Mouse (Mus musculus) heart, postnatal 25 days (tissue): ENCODE measurements around the gene H3f3a. TPM values are rescaled to one million over a fixed set of nuclear protein-coding genes. Genes with fewer than 3 reads are reported as not detected.

Experiments
- DNase-seq: peaks from one replicate; pipeline ENCODE4 v3.0.0; 2022; ENCODE audit warnings: low spot score
- intact Hi-C: fragments of 180-260 bp; cut with DNase I; formaldehyde crosslinking; loops from one replicate; pipeline ENCODE4 v1.15.1; 2025
- total RNA-seq, 2 experiments: library from RNA; stranded (reverse); gene quantifications; 2 replicates each; pipeline ENCODE4 v1.2.3; 2021

Gene H3f3a
- total RNA-seq, 2 experiments from 2014 or later: 494 to 517 TPM

GRCm38 (mm10) chr1:180792814-180793213 lies 20.9 kb downstream of the H3f3a start:
- DNase-seq: no peak
- intact Hi-C loops: no loop called here

DNA sequence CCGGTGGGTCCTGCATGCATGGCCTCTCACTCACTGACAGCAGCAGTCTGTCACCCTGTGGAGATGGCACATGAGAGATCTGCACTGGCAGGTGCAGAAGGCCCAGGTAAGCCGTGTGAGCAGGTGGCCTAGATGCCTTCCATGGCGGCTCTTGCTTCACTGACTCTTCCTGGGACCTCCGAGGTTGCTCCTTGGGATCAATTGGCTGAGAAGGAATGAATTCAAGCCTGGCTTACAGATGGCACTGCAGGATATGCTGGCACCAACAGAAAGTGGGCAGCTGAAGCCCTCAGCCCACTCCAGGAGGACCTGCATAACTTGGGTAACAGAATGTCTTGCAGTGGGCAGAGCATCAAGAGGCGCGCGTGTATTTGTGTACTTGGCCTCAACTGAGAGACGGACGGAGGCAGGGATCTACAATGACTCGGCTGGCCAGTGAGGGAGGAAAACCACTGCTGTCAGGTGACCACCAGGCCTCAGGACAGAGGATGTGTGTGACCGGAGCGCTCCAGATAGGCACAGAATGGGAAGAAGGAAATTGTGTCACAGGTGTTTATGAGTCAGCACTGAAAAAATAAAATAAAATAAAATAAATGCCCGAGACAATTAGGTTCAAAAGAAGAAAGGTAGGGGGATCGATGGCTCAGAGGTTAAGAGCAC lies 21.8 kb downstream of the H3f3a start:
- DNase-seq: no peak
- intact Hi-C loops: no loop called here

DNA sequence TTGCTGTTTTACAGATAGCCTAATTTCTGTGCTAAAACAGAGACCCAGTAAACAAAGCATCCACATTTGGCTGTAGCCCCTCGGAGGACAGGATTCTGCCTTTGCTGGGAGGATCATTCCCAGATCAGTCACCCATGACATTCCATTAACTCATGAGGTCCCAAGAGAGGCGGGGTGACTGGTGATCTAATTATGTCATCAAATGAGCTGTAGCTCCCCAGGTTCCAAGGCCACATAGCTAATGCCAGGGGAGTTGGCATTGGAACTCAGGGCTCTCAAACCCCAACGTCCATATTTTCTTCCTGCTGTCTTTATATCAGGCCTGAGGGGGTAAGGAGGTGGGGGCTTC lies 30.2 kb downstream of the H3f3a start:
- no peak for DNase-seq
- intact Hi-C loops: no loop called here

- intact Hi-C loops: no loop called here
- no peak for DNase-seq
Measured at GRCm38 (mm10) chr1:180782906-180783579, 30.7 kb downstream of the H3f3a start.

DNA sequence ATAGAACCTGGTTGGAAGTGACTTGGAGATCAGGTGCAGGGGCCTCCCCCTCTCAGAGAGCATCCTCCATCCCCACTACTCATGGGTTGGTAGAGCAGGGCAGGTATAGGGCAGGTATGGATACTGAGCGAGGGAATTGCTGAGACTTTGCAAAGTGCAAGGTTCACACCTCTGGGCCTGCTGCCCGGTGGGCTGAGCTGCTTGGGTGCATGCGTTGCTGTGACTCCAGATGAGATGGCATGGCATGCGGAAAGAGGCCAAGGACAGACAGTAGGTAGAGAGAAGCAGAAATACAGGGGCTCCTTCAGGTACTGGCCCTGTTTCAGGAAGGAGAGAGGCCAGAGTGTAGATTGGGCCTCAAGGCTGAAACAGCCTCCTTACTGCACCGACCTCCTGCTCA lies 32.5 kb downstream of the H3f3a start:
- intact Hi-C loops: no loop called here
- no peak for DNase-seq

DNA sequence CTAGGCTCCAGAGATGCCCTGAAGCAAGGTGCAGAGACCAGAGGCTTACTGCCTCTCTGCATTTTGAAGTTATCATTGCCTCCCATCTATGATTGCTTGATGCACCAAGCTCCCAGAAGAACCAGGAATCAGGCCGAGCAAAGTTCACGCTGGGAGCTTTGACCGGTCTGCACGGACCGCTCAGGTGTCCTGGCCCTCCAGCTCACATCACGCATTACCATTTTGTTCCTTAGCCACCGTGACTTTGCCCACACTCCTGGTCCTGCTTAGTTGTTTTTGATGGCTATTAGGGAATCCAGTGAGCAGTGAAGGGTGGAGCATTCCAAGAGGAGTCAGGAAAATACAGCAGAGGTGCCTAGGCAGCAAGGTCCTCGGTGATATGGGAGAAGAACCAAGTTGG lies 33.5 kb downstream of the H3f3a start:
- intact Hi-C loops: no loop called here
- DNase-seq: no peak

GRCm38 (mm10) chr1:180778941-180779340 lies 34.8 kb downstream of the H3f3a start:
- no peak for DNase-seq
- intact Hi-C loops: loop anchor here (2.0 to 5.0 kb wide), 2 partner anchors 34 to 73 kb away; partner anchors contain the start of genes H3f3a and Sde2

DNA sequence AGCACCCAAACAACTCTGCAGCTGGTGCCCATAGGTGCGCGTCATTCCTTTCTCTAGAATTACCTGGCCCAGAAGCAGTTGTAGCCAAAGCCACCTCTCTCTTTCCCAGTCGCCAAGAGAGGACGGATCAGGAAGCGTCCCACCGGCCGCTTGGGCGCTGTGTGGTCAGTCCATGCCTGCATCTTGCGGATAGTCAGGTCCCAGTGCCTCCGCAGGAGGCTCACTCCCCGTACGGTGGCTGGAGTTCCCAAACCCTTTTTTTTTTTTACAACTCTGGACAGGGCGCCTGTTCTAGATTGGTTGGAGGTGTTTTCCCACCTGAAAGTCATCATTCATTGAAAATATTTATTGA lies 35.4 kb downstream of the H3f3a start:
- intact Hi-C loops: loop anchor here (2.0 to 5.0 kb wide), 2 partner anchors 34 to 74 kb away; partner anchors contain the start of genes H3f3a and Sde2
- DNase-seq: no peak

GRCm38 (mm10) chr1:180777660-180778402 lies 35.9 kb downstream of the H3f3a start:
- intact Hi-C loops: loop anchor here (2.0 to 5.0 kb wide), 2 partner anchors 35 to 74 kb away; partner anchors contain the start of genes H3f3a and Sde2

GRCm38 (mm10) chr1:180777289-180777659 lies 36.5 kb downstream of the H3f3a start:
- intact Hi-C loops: loop anchor here (5.0 kb wide), 1 partner anchor 75 kb away; the partner anchor contains the start of gene Sde2
- DNase-seq: no peak

More at GRCm38 (mm10) chr1:180777660-180778402, 35.9 kb downstream of the H3f3a start:
- peak; percentile 75 for DNase-seq

- no peak for DNase-seq
- intact Hi-C loops: loop anchor here (5.0 kb wide), 1 partner anchor 76 kb away; the partner anchor contains the start of gene Sde2
Measured at GRCm38 (mm10) chr1:180776494-180776893, 37.2 kb downstream of the H3f3a start.

DNA sequence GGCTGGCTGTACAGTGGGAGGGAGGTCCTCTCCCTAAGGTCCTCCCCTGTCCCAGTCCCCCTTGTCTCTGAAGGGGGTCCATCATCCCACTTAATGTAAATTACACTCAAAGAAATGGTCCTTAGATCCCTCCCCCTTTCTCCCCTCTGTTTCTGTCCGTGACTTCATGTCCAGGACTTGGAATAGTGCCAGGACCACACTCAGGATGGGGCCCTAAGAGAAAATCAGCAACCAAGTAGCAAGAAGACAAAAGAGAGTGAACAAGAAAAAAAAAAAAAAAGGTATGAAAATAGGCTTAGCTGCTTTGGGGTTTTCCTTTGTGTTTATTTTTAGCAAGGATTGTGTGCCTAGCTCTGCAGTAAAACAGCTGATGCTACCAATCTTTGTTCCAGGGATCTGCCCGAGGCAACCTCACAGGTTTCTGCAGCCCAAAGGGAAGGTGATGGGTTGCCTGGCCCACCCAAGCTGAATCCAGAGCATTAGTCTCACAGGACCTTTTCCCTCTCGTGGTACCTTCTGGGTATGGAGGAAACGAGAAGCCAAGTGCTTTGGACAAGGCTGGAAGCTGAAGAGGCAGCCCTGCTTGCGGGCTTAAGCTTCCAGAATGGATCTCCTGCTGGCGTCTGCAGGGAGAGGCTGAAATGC lies 37.8 kb downstream of the H3f3a start:
- intact Hi-C loops: loop anchor here (5.0 kb wide), 1 partner anchor 76 kb away; the partner anchor contains the start of gene Sde2
- DNase-seq: no peak

DNA sequence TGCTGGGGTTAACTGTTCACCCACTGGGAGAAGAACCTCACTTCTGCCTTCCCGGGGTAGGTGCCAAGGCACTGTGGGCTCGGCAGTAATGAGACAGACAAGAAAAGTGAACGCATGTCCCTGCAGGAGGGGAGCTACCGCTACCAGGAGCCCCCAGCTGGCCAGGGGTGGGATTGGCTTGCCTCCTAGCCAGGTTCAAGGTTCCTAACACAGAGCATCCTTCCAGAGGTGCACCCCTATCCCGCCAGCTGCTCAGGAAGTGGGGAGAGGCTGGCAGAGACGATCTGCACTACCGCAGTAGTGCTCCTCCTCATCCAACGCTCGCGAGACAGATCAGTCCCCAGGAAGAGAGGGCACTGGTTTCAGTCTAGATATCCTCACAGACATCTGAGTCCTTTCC lies 38.4 kb downstream of the H3f3a start:
- DNase-seq: no peak
- intact Hi-C loops: loop anchor here (5.0 kb wide), 1 partner anchor 77 kb away; the partner anchor contains the start of gene Sde2

DNA sequence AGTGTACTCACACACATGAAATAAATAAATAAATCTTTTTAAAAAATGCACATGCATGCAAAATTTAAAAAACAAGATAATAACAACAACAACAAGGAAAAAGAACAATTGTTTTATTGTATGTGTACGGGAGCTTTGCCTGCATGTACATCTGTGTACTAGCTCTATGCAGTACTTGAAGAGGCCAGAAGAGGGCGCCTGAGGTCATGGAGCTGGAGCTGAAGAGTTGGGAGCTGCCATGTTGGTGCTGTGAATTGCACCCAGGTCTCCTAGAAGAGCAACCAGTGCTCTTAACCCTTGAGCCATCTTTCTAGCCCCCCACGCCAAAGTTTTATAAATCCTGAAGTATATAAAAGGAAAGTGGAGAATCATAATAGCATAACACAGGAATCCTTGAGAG lies 39.1 kb downstream of the H3f3a start:
- no peak for DNase-seq
- intact Hi-C loops: loop anchor here (5.0 kb wide), 1 partner anchor 78 kb away; the partner anchor contains the start of gene Sde2

DNA sequence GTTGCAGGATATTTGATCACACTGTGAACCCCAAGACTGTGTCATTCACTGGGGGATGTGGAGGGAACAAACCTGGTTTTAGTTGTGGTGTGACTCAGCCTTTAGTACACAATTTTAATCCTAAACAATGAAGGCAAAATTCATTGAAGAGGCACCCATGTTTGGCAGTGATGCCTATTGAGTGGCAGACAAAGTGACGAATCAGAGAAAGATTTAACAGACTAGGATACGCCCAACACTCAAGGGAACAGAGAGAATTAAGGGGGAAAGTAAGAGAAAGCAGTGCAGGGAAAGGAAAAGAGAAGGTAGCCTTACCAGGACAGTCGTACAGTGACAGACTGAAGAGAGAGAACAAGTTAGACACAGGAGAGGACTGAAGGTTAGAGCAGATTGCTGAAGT lies 41.5 kb downstream of the H3f3a start:
- no peak for DNase-seq
- intact Hi-C loops: no loop called here

DNA sequence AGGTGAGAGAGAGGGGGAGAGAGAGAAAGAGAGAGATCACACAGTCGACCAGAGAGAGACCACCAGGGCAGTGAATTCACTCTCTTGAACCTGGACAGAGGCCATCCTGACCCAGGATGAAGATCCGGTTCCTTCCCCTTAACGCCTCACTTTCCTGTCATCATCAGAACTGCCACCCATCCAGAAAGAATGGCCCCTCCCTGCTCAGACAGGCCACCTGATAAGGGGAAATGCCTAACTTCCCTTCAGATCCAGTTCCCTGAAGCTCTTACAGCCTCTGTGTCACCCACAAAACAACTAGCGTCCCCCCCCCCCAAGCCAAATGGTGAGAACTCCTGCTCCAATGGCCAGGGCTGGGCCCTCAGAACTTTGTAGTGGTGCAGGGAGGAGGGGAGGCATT lies 42.0 kb downstream of the H3f3a start:
- DNase-seq: no peak
- intact Hi-C loops: no loop called here

DNA sequence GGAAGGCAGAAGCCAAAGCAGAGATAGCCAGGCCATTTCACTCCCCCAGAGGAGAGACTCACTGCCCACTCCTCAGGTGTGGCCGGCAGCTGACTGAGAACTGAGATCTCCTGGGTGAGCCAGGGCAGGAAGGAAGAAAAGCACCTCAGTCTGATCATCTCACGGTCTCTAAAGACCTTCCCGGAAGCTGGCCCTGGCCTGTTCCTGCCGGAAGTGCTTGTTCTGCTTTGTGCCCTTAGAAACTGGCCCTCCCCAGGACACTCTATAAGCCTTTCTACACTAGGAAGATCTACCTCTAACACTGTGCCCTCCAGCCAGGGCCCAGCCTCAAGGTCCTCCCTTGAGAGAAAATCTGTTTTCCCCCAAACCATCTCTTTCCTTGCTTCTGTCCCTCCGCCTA lies 42.4 kb downstream of the H3f3a start:
- intact Hi-C loops: no loop called here
- DNase-seq: no peak

- intact Hi-C loops: loop anchor here (2.0 kb wide), 1 partner anchor 42 kb away; no protein-coding TSS in a partner anchor
- peak; percentile 61 for DNase-seq
Measured at GRCm38 (mm10) chr1:180768334-180769168, 45.2 kb downstream of the H3f3a start.
